Mouse (Mus musculus): ENCODE measurements around the gene Sh2b3.
A peak's percentile ranks its signal among the peaks of the same experiment; 100 is the strongest.

The Sh2b3 gene

GRCm38 (mm10) chr5:121843138-121843905 is 5.9 kb upstream of the Sh2b3 start:
- no peak for DNase-seq (ENCODE audit: low spot score)

GRCm38 (mm10) chr5:121842665-121843118 is 5.2 kb upstream of the Sh2b3 start:
- peak; percentile 68 for DNase-seq (ENCODE audit: low spot score)

GRCm38 (mm10) chr5:121841973-121842372 is 4.5 kb upstream of the Sh2b3 start:
- DNase-seq (ENCODE audit: low spot score) = no peak

- no peak for DNase-seq (ENCODE audit: low spot score)
Measured at GRCm38 (mm10) chr5:121841516-121841915, 4.1 kb upstream of the Sh2b3 start.

GRCm38 (mm10) chr5:121839128-121839473 is 1.7 kb upstream of the Sh2b3 start:
- no peak for DNase-seq (ENCODE audit: low spot score)

GRCm38 (mm10) chr5:121838341-121839127 is 1.1 kb upstream of the Sh2b3 start:
- peak; percentile 85 for DNase-seq (ENCODE audit: low spot score)

GRCm38 (mm10) chr5:121836692-121837415 is 592 bp downstream of the Sh2b3 start:
- peak; percentile 95 for DNase-seq (ENCODE audit: low spot score)

GRCm38 (mm10) chr5:121835949-121836691 is 1.3 kb downstream of the Sh2b3 start:
- no peak for DNase-seq (ENCODE audit: low spot score)

GRCm38 (mm10) chr5:121834991-121835747 is 2.3 kb downstream of the Sh2b3 start:
- DNase-seq (ENCODE audit: low spot score) = no peak

- no peak for DNase-seq (ENCODE audit: low spot score)
Measured at GRCm38 (mm10) chr5:121834241-121834606, 3.2 kb downstream of the Sh2b3 start.

GRCm38 (mm10) chr5:121833572-121834240 is 3.7 kb downstream of the Sh2b3 start:
- peak; percentile 45 for DNase-seq (ENCODE audit: low spot score)

GRCm38 (mm10) chr5:121833159-121833558 is 4.3 kb downstream of the Sh2b3 start:
- no peak for DNase-seq (ENCODE audit: low spot score)

- DNase-seq (ENCODE audit: low spot score) = no peak
Measured at GRCm38 (mm10) chr5:121832376-121833155, 4.9 kb downstream of the Sh2b3 start.

- DNase-seq (ENCODE audit: low spot score) = no peak
Measured at GRCm38 (mm10) chr5:121831002-121831601, 6.3 kb downstream of the Sh2b3 start.

- no peak for DNase-seq (ENCODE audit: low spot score)
Measured at GRCm38 (mm10) chr5:121828491-121829432, 8.7 kb downstream of the Sh2b3 start.

GRCm38 (mm10) chr5:121827876-121828275 is 9.6 kb downstream of the Sh2b3 start:
- no peak for DNase-seq (ENCODE audit: low spot score)

- DNase-seq (ENCODE audit: low spot score) = no peak
Measured at GRCm38 (mm10) chr5:121825606-121826005, 11.8 kb downstream of the Sh2b3 start.

GRCm38 (mm10) chr5:121824121-121824520 is 13.3 kb downstream of the Sh2b3 start:
- no peak for DNase-seq (ENCODE audit: low spot score)

Measured in yolk sac, embryonic 10.5 days (tissue).